Mouse (Mus musculus) stomach, postnatal 0 days (tissue): Measurements from ENCODE around the gene Btbd2.

Experiments
- CTCF ChIP-seq: IDR thresholded peaks from 2 replicates; pipeline ENCODE4 v1.5.1; 2016; ENCODE audit warnings: antibody characterized with exemption, low read depth, mild to moderate bottlenecking, moderate library complexity
- EP300 ChIP-seq: optimal IDR thresholded peaks from 2 replicates; pipeline ENCODE3; 2016; ENCODE audit warnings: antibody characterized with exemption

- TF ChIP-seq EP300 (no peak), CTCF (no peak)
Measured at GRCm38 (mm10) chr10:80703643-80704042, 46.8 kb upstream of the Btbd2 start.
